Mouse (Mus musculus) v-Abl transformed pro-B cells (cell line): Measurements from ENCODE around the gene AI854703.

Experiments
- in situ Hi-C, 2 experiments: fragments of 400-800 bp; cut with MboI; formaldehyde crosslinking; loops; one replicate each; pipeline ENCODE4 v1.15.1; 2025; ENCODE audit not compliant: unreplicated experiment in 2 of 2

The AI854703 gene

DNA sequence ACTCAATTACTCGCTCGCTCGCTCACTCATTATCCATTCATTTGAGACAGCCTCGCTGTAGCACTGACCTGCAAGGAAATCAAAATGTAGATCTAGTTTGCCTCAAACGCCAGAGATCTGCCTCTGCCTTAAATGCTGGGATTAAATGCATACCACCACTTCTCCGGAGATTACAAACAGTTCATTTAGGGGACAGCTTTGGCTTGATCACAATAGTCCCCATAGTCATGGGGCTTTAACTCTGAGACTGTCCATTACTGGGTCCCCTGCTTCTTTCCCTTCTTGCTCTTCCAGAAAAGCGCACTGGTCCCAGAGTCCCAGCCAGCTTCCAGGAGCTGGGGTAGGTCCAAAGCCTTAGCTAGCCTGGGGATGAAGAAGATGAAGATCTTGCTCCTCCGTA is at the start of gene AI854703:
TSS of gene AI854703 (plus strand) at position 301 of the 400 bp plus-strand sequence.
- in situ Hi-C loops, result loop anchor here (25.0 kb wide), 2 partner anchors 411 to 761 kb away; partner anchors contain the start of genes Gpnmb (in 1 of the 2) and Stk31 (in 1 of the 2)

DNA sequence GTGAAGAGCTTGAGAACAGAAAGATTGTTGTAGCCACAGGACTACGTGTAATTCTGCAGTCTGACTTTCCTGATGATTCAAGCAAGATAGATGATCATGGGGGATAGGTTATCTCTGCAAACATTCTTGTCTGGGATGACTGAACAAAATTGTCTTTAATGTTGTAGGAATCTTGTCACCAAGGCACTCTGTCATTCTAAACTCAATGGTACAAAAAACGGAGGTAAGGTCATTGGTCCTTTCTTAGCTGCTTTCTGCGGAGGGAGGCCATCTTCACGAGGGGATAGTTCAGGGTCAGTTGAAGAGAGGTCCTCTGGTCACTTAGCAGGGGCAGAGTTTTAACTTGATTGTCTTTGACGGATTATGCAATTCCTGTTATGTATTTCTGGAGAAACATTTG is 47.8 kb upstream of the AI854703 start:
- in situ Hi-C loops, result no loop called here

DNA sequence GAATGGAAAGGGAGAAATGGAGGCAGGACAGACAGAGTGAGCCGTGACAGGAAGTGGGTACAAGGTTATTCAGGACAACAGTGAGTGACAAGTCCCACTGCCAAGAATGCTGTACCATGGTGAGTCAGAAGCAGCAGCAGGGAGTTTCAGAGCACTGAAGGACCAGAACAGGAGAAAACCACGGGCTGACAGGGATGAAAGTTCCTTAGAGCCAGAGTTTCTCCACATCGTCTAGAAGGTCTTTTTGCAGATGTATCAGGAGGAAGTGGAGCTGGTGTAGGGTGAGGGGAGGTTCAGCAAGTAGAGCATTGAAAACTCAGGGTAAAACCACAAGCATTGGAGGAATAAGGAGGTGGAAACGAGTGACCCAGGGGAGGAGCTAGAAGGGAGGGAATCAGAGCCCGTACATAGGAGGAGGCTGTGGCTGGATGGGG is 47.3 kb upstream of the AI854703 start:
- in situ Hi-C loops, result no loop called here

DNA sequence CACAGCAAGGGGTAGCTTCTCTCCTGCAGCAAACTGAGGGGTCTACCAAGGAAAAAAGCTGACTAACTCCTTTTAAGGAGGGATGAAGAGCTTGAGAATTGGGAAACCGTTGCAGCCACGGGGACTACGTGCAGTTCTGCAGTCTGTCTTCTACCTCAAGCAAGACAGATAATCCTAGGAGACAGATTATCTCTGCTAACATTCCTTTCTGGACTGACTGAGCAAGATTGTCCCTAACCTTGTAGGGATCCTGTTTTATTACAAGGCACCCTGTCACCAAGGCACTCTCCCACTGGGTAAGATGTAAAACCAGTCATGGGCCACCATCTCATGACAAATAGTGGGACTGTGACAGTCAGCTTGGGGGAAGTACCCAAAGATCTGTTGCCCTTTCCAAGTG is 45.3 kb upstream of the AI854703 start:
- in situ Hi-C loops, result loop anchor here (5.0 kb wide), 1 partner anchor 61 kb away; no protein-coding TSS in a partner anchor

DNA sequence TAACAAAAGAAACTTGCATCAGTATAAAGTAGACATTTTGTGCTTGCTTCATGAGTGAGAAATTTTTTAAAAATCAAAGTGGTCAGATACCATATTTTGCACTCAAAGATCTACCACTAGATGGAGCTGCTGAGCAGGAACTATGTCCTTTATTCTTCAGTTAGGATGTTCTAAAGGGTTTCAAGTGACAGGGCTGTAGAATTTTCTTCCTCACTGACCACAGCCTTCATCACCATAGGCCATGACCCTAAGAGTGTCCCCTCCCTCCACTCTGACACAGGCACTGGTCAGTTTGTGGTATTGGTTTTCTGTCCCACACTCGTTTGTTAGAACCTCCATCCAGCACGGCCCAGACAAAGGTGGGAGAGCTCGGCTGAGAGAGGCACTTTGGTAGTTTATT is 44.5 kb upstream of the AI854703 start:
- in situ Hi-C loops, result loop anchor here (5.0 kb wide), 1 partner anchor 60 kb away; no protein-coding TSS in a partner anchor

DNA sequence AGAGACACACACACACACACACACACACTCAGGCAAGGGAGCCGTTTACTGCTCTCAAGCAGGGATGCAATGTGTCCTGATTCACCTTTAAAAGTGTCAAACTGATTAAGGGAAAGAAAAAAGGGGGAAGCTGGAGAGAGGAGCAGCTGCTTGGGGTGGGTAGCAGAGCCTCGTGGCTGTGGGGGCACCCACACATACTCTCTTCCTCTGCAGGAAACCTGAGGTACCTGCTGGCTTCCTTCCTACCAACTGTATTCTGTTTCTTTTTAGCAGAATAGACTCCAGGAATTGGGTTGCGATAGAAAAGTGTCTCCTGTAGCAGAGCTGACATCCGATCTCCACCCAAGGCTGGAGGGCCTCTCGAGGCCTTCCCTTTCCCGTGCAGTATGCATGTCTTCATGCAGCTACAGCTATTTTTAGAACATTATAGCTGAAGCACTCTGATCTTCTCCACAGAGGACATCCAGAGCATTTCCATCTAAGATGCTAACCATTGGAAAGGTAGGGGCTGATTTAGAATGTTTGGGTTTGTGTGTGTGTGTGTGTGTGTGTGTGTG is 37.3 kb upstream of the AI854703 start, which contains the start of gene Gm45021:
TSS of gene Gm45021 (plus strand) at position 417 of the 557 bp plus-strand sequence.
- in situ Hi-C loops, result no loop called here

DNA sequence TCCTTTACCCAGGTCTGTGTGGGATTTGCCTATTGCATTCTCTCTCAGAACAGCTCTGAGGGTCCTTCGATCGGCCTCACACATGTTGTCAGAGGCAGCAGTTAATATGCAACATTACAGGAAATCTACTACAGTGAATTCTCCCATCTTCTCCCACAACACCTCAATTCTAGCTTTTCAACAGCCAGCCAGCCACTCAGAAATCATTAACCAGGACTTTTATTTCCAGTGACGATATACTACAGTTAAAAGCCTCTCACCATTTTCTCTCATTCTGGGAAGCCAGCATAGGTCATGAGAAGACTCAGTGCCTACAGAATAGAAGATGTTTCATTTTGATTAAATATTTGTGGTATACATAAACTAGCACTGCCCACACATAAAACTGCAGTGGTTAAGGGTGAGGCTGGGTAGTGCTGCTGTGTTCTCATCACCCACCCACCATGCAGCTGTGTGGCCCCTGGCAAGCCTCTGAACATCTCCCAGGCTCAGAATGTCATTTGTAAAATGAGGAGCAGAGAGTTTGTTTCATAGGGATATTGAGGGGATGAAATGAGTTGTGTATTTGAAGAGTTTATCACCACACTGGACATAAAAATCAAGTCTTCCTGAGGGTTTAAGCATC is 35.2 kb upstream of the AI854703 start:
- in situ Hi-C loops, result no loop called here

DNA sequence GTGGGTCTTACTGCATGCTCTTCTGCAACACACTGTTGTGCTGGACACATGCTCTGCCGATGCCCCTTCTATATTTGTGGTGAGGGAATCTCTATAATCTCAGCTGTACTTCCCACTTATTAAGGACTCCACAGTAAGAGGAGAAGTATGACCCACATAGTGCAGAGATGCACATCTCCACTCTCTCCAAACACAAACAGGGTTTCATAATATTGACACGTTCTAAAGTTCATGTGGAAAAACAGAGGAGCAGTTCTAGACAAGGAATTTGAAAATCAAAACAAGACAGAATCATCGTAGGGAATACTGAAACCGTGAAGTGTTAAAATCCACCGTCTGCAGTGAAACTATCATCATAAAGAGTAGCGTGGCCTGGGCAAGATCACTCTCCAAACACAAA is 34.7 kb upstream of the AI854703 start:
- in situ Hi-C loops, result no loop called here

DNA sequence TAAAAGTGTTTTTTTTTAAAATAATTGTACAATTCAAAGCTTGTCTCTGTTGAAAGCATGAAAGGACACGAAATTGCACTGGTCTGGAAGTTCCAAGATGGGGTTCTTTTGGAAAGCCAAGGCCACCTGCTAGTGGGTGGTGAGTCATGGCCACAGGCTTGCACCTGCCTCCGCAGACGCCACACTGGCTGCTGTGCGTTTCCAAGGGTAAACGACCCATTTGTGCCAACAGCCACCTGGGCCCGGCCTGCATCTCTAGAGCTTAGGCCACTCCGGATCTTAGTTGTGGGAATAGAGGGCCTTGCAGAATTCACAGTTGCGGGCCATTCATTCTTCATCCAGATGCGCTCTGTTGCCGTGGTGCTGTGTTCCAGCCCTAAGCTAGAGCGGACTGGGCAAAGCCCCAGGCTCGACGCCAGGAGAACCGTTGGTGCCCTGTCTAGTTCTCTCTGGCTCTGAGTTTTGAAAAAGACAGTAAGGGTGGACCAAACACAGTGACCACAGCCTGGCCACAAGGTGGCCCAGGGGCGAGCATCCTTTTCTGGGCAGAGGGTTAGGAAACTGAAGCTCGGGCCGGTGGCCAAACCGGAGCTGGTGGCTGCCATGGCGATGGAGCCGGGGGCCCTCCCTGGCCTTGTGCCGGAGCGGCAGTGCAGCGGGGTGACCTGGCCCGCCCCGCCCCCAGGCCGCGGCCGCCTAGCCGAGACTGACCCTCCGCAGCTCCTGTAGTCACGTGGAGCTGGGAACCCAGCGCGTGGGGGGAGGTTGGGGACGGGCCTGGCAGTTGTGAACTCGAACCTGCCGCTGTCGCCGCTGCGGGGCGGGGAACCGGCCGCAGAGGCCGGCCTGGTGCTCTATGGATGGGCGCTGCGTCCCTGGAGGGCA is 33.2 kb upstream of the AI854703 start, which contains the start of the genes Repin1 and Gm44965:
TSS of gene Repin1 (plus strand) at position 726 of the 885 bp plus-strand sequence.
TSS of gene Gm44965 (plus strand) at position 784 of the 885 bp plus-strand sequence.
- in situ Hi-C loops, result no loop called here

DNA sequence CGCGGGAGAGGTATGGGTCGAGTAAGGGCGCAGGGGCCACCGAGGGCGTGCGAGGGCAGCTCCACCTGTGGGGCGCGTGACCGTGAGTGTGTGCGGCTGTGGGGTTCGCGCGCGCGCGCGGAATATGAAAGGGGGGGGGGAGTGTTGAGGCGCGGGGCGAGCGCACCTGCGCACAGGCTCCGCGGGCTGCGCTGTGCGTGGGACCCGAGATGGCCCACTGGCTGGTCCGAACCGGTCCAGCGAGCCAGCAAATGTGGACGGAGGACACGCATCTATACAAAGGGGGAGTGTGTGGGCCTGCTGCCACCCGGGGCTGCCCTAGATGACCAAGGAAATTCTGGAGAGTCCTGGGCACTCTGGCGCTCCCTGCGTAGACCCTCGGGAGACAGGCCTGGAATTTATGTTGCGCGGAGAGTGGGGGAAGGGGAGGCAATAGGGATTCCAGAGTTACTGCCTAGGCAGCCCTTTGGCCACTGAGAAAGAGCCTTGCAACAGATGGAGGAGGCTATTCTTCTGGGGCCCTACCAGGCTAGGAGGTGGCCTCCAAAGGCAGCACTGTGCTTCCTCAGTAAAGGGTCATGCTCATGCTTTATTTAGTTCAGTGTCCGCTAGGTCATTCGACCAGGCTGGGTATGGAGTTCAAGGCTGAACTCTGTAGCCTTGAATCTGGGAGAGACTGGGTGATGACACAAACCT is 32.4 kb upstream of the AI854703 start:
- in situ Hi-C loops, result no loop called here

DNA sequence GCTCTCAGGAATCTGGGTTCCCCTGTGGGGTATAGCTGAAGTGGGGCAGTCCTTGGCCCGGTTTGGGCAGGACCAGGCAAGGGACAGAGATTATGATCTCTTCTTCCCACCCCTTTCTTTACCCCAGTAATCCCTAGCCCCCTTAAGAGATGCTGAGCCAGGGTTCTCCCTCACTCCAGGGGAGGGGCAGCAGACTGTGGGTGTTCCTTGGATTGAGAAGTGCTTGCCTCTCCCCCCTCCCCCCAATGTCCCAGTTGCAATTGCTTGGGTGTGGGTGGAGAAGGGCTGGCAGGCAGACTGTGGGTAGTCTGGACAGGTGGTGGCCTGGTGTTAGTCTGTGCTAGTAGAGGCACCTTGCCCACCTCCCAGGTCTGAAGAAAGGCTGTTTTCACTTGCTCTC is 31.3 kb upstream of the AI854703 start:
- in situ Hi-C loops, result no loop called here

DNA sequence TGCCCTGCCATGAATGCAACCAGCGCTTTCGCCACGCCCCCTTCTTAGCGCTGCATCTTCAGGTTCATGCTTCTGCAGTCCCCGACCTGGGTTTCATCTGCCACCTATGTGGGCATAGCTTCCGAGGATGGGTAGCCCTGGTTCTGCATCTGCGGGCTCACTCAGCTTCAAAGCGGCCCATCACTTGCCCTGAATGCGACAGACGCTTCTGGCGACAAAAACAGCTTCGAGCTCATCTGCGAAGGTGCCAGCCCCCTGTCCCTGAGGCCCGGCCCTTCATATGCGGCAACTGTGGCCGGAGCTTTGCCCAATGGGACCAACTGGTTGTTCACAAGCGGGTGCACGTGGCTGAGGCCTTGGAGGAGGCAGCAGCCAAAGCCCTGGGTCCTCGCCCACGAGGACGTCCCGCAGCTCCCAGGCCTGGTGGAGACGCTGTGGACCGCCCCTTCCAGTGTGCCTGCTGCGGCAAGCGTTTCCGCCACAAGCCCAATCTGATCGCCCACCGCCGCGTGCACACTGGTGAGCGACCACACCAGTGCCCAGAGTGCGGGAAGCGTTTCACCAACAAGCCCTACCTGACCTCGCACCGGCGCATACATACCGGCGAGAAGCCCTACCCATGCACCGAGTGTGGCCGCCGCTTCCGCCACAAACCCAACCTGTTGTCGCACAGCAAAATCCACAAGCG is 29.9 kb upstream of the AI854703 start:
- in situ Hi-C loops, result no loop called here

DNA sequence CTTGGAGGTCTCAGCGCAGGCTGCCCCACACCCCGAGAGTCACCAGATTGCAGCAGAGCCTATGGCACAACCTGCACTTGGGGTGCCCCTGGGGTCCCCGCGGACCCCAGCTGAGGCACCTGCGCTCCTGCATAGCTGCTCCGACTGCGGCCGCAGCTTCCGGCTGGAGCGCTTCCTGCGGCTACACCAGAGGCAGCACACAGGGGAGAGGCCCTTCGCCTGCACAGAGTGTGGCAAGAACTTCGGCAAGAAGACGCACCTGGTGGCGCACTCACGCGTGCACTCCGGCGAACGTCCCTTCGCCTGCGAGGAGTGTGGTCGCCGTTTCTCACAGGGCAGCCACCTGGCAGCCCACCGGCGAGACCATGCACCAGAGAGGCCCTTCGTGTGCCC is 29.3 kb upstream of the AI854703 start:
- in situ Hi-C loops, result no loop called here

DNA sequence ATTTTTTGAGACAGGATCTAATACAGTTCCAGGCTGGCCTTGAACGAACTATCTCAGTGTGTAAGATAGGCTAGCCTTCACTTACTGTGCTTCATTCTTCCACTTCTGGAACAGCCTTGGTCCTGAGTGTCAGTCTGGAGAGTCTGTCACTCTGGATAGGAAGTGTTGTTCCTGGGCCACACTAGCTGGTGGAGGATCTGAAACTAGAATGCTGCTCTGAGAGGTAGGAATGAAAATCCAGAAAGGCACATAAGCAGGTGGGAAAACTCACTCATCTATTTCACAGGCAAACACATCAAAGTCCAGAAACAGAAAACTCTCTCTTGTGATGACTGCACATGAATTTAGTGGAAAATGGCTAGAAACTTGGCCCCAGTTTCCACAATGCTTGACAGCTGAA is 26.0 kb upstream of the AI854703 start:
- in situ Hi-C loops, result no loop called here

DNA sequence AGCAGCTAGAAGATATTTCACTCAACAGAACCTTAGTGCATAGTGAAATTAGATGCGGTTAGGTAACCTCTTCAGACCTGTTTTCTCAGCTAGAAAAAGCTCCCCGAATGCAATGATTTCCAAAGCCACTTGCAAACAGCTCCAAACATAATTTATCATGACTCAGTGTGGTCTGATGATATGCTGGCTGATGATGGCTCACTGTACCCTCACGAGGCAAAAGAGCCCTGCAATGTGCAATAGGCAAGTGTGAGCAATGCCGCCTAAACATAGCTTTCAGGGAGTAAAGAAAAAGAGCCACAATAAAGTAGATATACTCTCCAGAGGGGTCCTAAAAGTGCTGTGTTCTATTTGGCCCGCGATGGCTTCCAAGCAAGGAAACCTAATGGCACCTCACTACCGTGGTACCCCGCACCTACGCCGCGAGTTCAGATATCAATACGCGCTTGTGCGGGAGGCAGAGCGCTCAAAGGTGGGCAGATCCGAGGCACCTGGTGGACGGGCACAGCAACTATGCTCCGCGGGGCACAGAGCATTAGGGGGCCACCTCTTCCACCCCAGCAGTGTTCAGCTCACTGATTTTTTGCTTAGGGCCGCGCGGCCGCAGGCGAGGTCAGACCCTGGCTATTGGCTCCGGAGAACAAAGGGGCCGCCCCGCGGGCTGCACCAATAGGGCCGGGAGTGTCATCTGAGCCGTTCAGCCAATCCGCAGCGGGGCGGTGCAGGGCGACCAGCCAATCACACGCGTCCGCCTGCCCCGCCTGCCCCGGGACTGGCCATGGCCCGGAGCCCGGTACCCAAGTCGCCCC is 25.1 kb upstream of the AI854703 start, which contains the start of gene Zfp775:
TSS of gene Zfp775 (plus strand) at position 793 of the 809 bp plus-strand sequence.
- in situ Hi-C loops, result no loop called here

DNA sequence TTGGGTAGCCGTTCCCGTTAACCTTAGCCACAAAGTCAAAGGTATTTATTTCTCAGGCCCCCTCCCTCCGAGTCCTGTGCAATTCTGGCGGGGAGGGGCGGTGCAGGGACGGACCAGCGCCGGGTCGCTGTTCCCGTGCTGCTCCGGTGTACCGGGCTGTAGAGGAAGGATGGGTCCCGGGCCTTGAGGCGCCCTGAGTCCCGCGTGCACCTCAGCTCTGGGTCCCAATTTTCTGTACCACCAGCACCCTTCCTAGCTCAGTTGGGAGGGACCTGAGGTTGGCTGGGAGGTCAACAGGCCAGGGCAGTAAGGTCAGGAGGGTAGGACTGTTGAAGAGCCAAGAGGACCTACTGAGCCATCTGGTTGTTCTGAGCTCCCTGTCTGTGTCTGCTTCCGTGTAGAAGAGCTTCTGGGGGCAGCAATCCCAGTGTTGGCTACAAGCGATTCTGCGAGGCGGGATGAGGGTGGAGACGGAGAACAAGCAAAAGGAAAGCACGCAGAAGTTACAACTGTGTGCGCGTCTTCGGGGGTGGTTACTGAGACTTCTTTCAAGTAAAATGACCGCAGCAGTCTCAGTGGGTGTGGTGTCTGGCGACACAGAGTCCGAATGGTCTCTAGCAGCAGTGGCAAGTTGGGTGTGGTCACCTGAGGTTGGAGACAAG is 24.4 kb upstream of the AI854703 start:
- in situ Hi-C loops, result no loop called here

DNA sequence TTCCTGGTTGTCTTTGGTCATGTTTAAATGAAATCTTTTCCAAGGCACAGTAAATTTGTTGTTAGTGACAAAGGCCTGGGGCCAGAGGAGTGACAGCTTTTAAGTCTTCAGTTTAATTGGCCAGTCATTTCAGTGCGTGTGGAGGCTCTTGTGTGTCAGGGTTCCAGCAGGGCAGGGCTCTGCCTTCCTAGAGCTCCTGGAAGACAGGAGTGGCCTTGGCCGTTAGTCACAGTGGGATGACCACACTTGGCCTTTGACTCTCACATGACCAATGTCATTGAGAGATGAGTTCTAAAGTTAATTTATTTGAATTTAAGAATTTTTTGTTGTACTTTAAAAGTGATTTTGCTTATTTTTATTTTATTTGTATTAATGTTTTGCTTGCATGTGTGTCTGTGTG is 18.4 kb upstream of the AI854703 start:
- in situ Hi-C loops, result no loop called here

DNA sequence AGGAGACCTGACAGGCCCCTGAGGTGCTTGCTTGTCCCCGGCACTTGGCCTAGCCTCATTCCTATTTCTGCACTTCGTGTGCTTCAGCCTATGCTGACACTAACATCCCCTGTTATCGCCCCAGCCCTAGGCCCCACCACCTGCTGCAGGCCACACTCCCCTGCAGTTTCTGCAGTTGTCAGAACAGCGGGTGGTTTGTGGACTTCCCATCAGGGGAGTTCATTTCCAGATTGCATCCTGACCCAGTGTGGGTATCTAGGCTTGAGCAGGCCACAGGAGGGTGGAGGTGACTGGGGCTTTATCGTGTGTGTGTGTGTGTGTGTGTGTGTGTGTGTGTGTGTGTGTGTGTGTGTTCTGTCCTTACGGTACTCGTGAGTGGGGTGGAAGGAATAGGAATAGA is 17.1 kb upstream of the AI854703 start:
- in situ Hi-C loops, result no loop called here

DNA sequence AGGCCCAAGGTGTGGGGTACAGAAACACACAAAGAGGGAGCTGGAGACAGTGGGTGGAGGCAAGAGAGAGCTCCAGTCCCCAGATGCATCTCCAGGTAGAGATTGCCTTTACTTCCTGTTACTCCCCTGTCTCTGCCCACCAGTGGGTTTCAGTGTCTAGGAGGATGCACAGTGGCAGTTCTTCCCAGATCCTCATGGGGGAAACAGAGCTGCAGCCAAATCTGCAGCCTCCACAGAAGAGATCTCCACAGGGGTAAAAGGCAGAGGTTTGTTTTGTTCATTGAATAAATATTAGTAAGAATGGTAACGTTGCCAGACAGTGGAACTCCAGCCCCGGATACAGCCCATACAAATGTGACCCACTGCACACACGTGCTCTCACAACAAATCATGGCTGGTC is 15.9 kb upstream of the AI854703 start:
- in situ Hi-C loops, result no loop called here
